Mouse (Mus musculus) forebrain, embryonic 14.5 days (tissue): Measurements from ENCODE around the gene Wdr92. TPM values are rescaled to one million over a fixed set of nuclear protein-coding genes. Genes with fewer than 3 reads are reported as not detected.

Experiments used
- ATAC-seq: fragments of 200-750 bp; cut with Nextera tagmentation; 2 replicates; pipeline ENCODE4 v1.8.0; 2017; ENCODE audit warnings: mild to moderate bottlenecking, moderate library complexity
- DNase-seq: peaks from one replicate; pipeline ENCODE4 v3.0.0-alpha.2; 2015; ENCODE audit warnings: low spot score
- H3K27ac ChIP-seq: fragments of 300-500 bp; sonication (generic); 2 replicates; pipeline ENCODE4 v1.5.1; 2014; ENCODE audit warnings: low read depth, mild to moderate bottlenecking, control low read depth, low read length, moderate library complexity
- H3K27me3 ChIP-seq: fragments of 300-500 bp; sonication (generic); replicated peaks from 2 replicates; pipeline ENCODE4 v1.6.1; 2014; ENCODE audit warnings: low read length, control low read depth, mixed read lengths; ENCODE audit not compliant: control insufficient read depth, insufficient read depth
- H3K36me3 ChIP-seq: fragments of 300-500 bp; sonication (generic); 2 replicates; pipeline ENCODE4 v1.6.1; 2014; ENCODE audit warnings: low read length, control low read depth; ENCODE audit not compliant: control insufficient read depth, insufficient read depth
- H3K4me1 ChIP-seq: fragments of 300-500 bp; sonication (generic); 2 replicates; pipeline ENCODE4 v1.6.1; 2014; ENCODE audit warnings: antibody characterized with exemption, low read length, control low read depth; ENCODE audit not compliant: control insufficient read depth, insufficient read depth
- H3K4me2 ChIP-seq: fragments of 300-500 bp; sonication (generic); 2 replicates; pipeline ENCODE4 v1.6.1; 2014; ENCODE audit warnings: mild to moderate bottlenecking, control low read depth, low read length
- H3K4me3 ChIP-seq: fragments of 300-500 bp; sonication (generic); 2 replicates; pipeline ENCODE4 v1.5.1; 2014; ENCODE audit warnings: low read depth, low read length, control low read depth
- H3K9ac ChIP-seq: fragments of 300-500 bp; sonication (generic); 2 replicates; pipeline ENCODE4 v1.6.1; 2014; ENCODE audit warnings: mild to moderate bottlenecking, low read length, control low read depth, moderate library complexity
- H3K9me3 ChIP-seq: fragments of 300-500 bp; sonication (generic); replicated peaks from 2 replicates; pipeline ENCODE4 v1.6.1; 2016; ENCODE audit warnings: low read length, control low read depth, mixed read lengths; ENCODE audit not compliant: control insufficient read depth
- whole genome bisulfite sequencing: fragments of 180-500 bp; shearing (Covaris S2); extraction: QIAGEN DNeasy Blood & Tissue Kit; methylation state at CpG from one replicate; pipeline ENCODE4 v1.1.7; 2014; 5-methylcytosine and 5-hydroxymethylcytosine counted together
- polyA plus RNA-seq: library from polyadenylated mRNA; unstranded; fragments of >200 nt; fragmentation: Nextera tagmentation; extraction: Ambion mirVana; gene quantifications from 2 replicates; pipeline ENCODE4 v1.2.1, GENCODE M21; 2014

Wdr92 gene
- polyA plus RNA-seq, 1 experiment from 2014 or later = 22.3 TPM

DNA sequence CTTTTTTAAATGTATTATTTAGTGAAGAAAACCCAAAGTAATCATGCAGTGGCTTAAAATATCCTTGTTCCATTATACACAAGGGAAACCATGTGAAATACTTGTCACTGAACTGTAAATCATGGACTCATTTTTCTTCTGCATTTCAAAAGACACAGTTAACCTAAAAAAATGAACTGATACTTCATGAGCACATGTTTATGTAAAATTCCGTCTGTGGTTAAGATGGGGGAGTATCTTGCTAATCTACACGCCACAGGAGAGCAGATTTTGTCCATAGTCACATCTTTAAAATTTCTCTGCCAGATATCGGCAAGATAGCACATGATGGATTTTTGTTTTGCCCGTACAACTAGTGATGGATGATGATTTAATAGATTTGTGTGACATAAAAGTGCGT, 17.3 kb downstream of the Wdr92 start:
- Histone ChIP-seq H3K4me2 (no peak overlapping the region), H3K4me3 (no peak overlapping the region), H3K27ac (no peak overlapping the region), H3K27me3 (no peaks in the 10 kb centered on the region), H3K9ac (no peak overlapping the region), H3K36me3 (peaks cover 78% of the 10 kb centered on the region), H3K4me1 (no peaks in the 10 kb centered on the region), H3K9me3 (no peaks in the 10 kb centered on the region)
- ATAC-seq (no peak), DNase-seq (no peak)
- 92% methylated on average over 5 of the region's 5 CpGs for WGBS

DNA sequence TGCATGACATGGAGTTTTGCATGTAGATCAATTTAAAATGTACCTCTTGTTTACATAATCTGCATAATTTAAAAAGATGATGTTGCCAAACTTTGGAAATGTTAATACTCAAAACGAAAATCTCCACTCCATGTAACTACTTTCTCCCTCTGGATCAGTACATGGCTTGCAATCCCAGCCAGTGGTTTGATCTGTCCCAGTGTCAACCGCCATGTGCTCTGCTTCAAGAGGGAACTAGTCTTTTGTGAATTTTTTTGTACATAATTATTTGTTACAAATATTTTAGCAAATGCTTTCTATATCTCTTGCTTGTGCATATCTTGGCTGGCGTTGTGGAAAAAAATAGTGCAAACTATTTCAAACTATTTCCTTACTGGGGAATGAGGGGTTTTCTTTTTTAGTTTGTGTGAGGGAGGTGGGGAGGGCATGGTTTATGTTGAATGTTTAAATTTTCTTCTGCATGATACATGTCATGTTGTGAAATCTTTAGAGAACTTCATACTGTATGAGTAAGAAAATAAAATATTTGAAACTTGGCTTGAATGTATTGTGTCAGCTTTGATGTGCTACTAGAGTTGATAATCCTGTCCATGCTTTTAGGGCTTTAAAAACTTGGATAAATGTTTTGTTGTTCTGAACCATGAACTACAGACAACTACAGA, 18.1 kb downstream of the Wdr92 start:
- DNase-seq (no peak), ATAC-seq (no peak)
- H3K27me3 ChIP-seq = no peaks in the 10 kb centered on the region
- no peak overlapping the region for H3K4me2 ChIP-seq
- H3K36me3 ChIP-seq = peaks cover 70% of the 10 kb centered on the region
- no peak overlapping the region for H3K27ac ChIP-seq
- no peaks in the 10 kb centered on the region for H3K4me1 ChIP-seq
- H3K4me3 ChIP-seq = no peak overlapping the region
- H3K9me3 ChIP-seq = no peaks in the 10 kb centered on the region
- WGBS = 97% methylated on average over 3 of the region's 3 CpGs
- no peak overlapping the region for H3K9ac ChIP-seq

DNA sequence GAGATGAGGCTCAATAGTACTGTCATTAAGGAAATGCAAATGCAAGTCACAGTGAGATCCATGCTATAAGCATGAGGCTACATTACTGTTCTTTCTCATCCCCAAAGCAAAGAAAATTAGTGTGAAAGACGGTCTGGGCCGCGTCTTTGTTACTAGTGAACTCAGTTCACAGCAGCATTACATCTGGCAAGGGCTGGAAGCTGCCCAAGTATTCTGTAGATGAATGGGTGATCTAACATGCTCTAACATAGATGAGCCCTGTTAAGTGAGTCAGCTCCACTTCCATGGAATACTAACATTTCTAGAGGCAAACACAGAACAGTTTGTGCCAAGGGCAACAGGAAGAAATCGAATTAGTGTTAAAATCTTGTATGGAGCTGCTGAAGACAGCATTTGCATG, 19.0 kb downstream of the Wdr92 start:
- H3K36me3 ChIP-seq = peaks cover 64% of the 10 kb centered on the region
- no peaks in the 10 kb centered on the region for H3K9me3 ChIP-seq
- no peak overlapping the region for H3K27ac ChIP-seq
- DNase-seq = no peak
- H3K27me3 ChIP-seq = no peaks in the 10 kb centered on the region
- H3K4me3 ChIP-seq = no peak overlapping the region
- no peak overlapping the region for H3K4me2 ChIP-seq
- ATAC-seq = no peak
- 94% methylated on average over 4 of the region's 4 CpGs for WGBS
- H3K9ac ChIP-seq = no peak overlapping the region
- H3K4me1 ChIP-seq = no peaks in the 10 kb centered on the region

DNA sequence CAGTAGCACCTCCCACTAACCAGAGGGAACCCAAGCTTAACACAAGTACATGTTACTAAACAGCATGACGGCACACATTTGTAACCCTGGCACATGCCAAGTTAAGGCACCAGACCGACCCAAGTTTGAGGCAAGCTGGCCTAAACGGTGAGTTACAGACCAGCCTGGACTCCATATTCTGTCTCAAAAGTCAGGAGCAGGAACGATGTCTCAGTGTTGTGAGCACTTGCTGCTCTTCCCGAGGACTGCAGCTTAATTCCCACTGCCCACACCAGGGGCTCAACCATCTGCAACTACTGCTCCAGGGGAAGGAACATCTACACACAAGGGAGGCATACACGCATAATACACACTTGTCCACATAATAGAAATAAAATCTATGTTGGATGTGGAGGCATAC, 20.6 kb downstream of the Wdr92 start:
- Histone ChIP-seq H3K4me3 (no peak overlapping the region), H3K4me2 (no peak overlapping the region), H3K36me3 (peaks cover 59% of the 10 kb centered on the region), H3K27me3 (no peaks in the 10 kb centered on the region), H3K9ac (no peak overlapping the region), H3K27ac (no peak overlapping the region), H3K9me3 (no peaks in the 10 kb centered on the region), H3K4me1 (no peaks in the 10 kb centered on the region)
- WGBS = 91% methylated on average over 6 of the region's 6 CpGs
- ATAC-seq = no peak
- no peak for DNase-seq

DNA sequence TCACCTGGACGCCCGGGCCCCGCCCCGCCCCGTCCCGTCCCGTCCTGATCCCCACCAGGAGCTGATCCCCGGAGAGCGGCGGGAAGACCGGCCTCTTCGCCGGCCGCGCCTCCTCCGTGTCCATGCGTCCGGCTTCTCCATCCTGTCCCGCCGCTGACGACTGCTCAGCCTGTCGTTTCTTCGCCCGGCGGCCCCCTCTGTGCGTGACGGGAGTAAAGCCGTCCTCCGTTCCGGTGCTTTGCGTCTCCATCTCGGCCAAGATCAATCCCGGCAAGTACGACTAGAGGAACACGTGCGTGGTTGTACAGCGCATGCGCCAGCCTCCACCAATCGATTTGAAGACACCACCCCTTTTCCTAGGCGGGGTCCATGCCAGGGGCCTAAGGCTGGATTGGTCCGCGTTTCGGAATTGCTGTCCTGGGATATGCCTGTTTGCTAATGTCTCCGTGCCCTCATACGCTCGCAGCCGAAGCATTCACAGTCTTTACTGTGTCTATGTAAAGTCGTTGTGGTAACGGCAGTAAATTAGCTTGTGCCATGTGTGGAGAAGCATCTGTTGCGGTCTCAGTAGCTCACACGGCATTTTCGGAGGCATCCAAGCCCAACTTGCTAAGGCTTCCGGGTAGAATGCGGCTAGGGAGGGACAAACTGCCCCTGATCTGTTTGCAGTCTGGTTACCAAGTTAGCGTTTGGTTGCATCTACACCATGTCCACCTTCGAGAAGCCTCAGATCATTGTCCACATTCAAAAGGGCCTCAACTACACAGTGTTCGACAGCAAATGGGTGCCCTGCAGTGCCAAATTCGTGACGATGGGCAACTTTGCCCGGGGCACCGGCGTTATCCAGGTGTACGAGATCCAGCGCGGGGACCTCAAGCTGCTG, 29.6 kb downstream of the Wdr92 start, which contains the start of gene Pno1:
Pno1 (minus strand) TSS at position 311 of the 883 bp plus-strand sequence.
- ATAC-seq (peak; percentile 99), DNase-seq (peak; percentile 99)
- WGBS = under 1% methylated on average over 65 of the region's 65 CpGs
- no peaks in the 10 kb centered on the region for H3K27me3 ChIP-seq
- H3K9me3 ChIP-seq = no peaks in the 10 kb centered on the region
- peak within 1 kb of the TSS; percentile 80 for H3K27ac ChIP-seq
- peak within 1 kb of the TSS; percentile 75 for H3K4me2 ChIP-seq
- H3K36me3 ChIP-seq = peaks cover 23% of the 10 kb centered on the region; the same call in 1 of the 2 replicates
- H3K4me3 ChIP-seq = peak within 1 kb of the TSS; percentile 86
- H3K9ac ChIP-seq = peak within 1 kb of the TSS; percentile 79
- H3K4me1 ChIP-seq = peaks cover 10% of the 10 kb centered on the region; the same call in 1 of the 2 replicates

DNA sequence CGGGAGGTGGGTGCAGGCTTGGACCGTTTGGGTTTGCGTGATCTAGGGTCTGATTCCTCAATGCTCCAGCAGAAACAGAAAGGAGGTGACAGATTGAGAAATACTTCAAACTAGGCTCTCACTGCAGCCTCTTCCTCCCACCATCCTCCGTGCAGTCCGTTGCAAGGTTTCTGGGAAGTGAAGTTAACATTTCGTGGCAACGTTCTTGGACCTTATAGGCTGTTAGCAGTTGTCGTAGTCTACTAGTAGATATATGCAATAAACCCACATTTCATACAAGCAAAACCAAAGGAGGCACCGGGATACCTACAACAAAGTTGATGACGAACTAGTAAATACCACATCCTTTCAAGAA, 30.2 kb downstream of the Wdr92 start:
- 4% methylated on average over 10 of the region's 10 CpGs for WGBS
- no peak for ATAC-seq
- Histone ChIP-seq H3K27ac (peak overlapping the region; percentile 80; the same call in 1 of the 2 replicates), H3K4me1 (peaks cover 10% of the 10 kb centered on the region; the same call in 1 of the 2 replicates), H3K4me3 (peak overlapping the region; percentile 86), H3K27me3 (no peaks in the 10 kb centered on the region), H3K9ac (peak overlapping the region; percentile 79), H3K4me2 (peak overlapping the region; percentile 75), H3K36me3 (peaks cover 21% of the 10 kb centered on the region; the same call in 1 of the 2 replicates), H3K9me3 (no peaks in the 10 kb centered on the region)
- no peak for DNase-seq

DNA sequence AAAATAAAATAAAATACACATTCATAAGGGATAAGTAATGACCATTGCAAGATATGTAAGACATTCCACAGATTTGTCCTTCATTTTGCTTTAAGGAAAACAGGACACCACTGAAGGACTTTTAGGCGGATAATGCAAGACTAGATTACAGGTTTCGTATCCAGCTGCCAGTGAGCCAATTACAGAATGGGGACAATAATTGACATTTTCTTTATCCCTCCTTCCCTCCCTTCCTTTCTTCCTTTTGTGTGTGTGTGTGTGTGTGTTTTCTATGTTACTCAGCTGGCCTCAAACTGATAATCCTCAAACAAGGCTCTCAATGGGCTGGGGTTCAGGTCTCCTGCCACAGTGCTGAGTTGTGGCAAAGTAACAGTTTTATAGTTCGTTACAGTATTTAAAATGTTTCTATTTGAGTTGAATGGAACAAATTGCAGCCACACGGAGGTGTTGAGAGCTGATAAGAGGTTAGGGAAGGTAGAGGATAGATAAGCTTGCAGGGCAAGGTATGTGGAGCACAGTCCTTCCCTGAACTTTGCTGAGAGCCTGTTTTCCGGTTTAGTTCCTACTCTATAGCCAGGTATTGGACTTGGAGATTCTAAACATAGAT, 31.1 kb downstream of the Wdr92 start:
- ATAC-seq = no peak
- H3K9me3 ChIP-seq = no peaks in the 10 kb centered on the region
- H3K27ac ChIP-seq = no peak overlapping the region
- no peak overlapping the region; the same call in 1 of the 2 replicates for H3K4me3 ChIP-seq
- WGBS = 63% methylated on average over 5 of the region's 5 CpGs
- peaks cover 10% of the 10 kb centered on the region; the same call in 1 of the 2 replicates for H3K4me1 ChIP-seq
- no peak for DNase-seq
- no peak overlapping the region for H3K9ac ChIP-seq
- peak overlapping the region; percentile 75 for H3K4me2 ChIP-seq
- H3K36me3 ChIP-seq = peaks cover 12% of the 10 kb centered on the region; the same call in 1 of the 2 replicates
- no peaks in the 10 kb centered on the region for H3K27me3 ChIP-seq

DNA sequence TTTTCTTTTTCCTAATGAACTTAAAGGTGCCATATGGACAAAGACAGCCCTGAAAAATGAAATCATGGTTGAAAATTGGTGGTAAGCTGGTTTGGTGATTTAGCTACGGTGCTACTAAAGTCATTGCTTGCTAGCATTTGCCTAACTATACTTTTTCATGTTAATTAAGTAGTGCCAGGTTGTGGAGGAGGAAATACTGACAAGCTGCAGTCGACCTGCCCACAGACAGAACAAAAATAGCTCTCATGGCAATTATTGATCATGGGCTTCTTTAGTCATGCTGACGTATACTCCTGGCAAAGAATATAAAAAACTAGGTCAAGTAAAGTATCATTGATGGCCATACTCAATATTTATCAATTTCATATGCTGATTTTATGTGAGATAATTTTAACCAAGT, 33.6 kb downstream of the Wdr92 start:
- 91% methylated on average over 3 of the region's 3 CpGs for whole genome bisulfite sequencing
- Histone ChIP-seq H3K36me3 (peaks cover under 1% of the 10 kb centered on the region; the same call in 1 of the 2 replicates), H3K9ac (no peak overlapping the region), H3K27me3 (no peaks in the 10 kb centered on the region), H3K9me3 (no peaks in the 10 kb centered on the region), H3K27ac (no peak overlapping the region), H3K4me3 (no peak overlapping the region), H3K4me1 (peaks cover 10% of the 10 kb centered on the region; the same call in 1 of the 2 replicates), H3K4me2 (no peak overlapping the region)
- DNase-seq (no peak), ATAC-seq (no peak)
